Mouse (Mus musculus) heart, embryonic 11.5 days (tissue): ENCODE data around the gene Zc3hav1l. TPM values are rescaled to one million over a fixed set of nuclear protein-coding genes. Genes with fewer than 3 reads are reported as not detected.

ENCODE experiments used
- ATAC-seq: fragments of 200-750 bp; cut with Nextera tagmentation; replicated peaks from 2 replicates; pipeline ENCODE4 v1.8.0; 2017; ENCODE audit warnings: moderate library complexity; ENCODE audit not compliant: insufficient number of reproducible peaks, low FRiP score, low TSS enrichment
- H3K27ac ChIP-seq: fragments of 300-500 bp; sonication (generic); 2 replicates; pipeline ENCODE4 v1.5.1; 2014; ENCODE audit warnings: mild to moderate bottlenecking, low read depth, low read length
- H3K27me3 ChIP-seq: fragments of 300-500 bp; sonication (generic); 2 replicates; pipeline ENCODE4 v1.6.1; 2014; ENCODE audit warnings: mild to moderate bottlenecking, low read length, mixed read lengths; ENCODE audit not compliant: control insufficient read depth, insufficient read depth
- H3K36me3 ChIP-seq: fragments of 300-500 bp; sonication (generic); 2 replicates; pipeline ENCODE4 v1.6.1; 2014; ENCODE audit warnings: mild to moderate bottlenecking, low read length, moderate library complexity, mixed read lengths; ENCODE audit not compliant: control insufficient read depth, insufficient read depth
- H3K4me1 ChIP-seq: fragments of 300-500 bp; sonication (generic); 2 replicates; pipeline ENCODE4 v1.6.1; 2014; ENCODE audit warnings: low read length; ENCODE audit not compliant: control insufficient read depth, insufficient read depth
- H3K4me2 ChIP-seq: fragments of 300-500 bp; sonication (generic); 2 replicates; pipeline ENCODE4 v1.6.1; 2014; ENCODE audit warnings: mild to moderate bottlenecking, moderate library complexity
- H3K4me3 ChIP-seq: fragments of 300-500 bp; sonication (generic); 2 replicates; pipeline ENCODE4 v1.5.1; 2014; ENCODE audit warnings: low read depth, low read length
- H3K9ac ChIP-seq: fragments of 300-500 bp; sonication (generic); 2 replicates; pipeline ENCODE4 v1.6.1; 2014; ENCODE audit warnings: mild to moderate bottlenecking, low read depth, low read length, moderate library complexity
- H3K9me3 ChIP-seq: fragments of 300-500 bp; sonication (generic); replicated peaks from 2 replicates; pipeline ENCODE4 v1.6.1; 2016; ENCODE audit warnings: low read length; ENCODE audit not compliant: control insufficient read depth
- WGBS: fragments of 180-500 bp; shearing (Covaris S2); extraction: QIAGEN DNeasy Blood & Tissue Kit; methylation state at CpG from one replicate; pipeline ENCODE4 v1.1.7; 2014; ENCODE audit not compliant: insufficient replicate concordance; 5-methylcytosine and 5-hydroxymethylcytosine counted together
- polyA plus RNA-seq: library from polyadenylated mRNA; unstranded; fragments of >200 nt; fragmentation: Nextera tagmentation; extraction: Ambion mirVana; gene quantifications from 2 replicates; pipeline ENCODE4 v1.2.1, GENCODE M21; 2014

The Zc3hav1l gene
- polyA plus RNA-seq, 1 experiment from 2014 or later = 10.4 TPM

DNA sequence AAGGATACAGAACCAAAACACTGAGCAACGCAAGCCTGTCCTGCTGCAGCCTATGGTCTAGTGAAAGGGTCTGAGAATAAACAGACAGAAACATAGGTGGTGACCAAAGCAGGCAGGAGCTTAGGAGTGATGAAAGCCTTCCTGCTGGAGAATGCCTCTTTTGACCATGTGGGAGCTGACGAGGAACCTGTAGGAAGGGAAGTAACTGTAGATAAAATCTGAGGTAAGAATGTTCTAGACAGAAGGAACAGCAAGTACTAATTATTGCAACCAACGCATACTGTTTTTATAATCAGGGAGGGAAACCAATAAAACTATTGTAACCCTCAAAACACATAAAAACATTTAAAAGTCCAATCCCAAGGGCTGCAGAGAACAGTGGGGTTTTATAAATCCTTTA is 54.9 kb downstream of the Zc3hav1l start:
- no peaks in the 10 kb centered on the region for H3K9me3 ChIP-seq
- H3K36me3 ChIP-seq = no peaks in the 10 kb centered on the region
- H3K27me3 ChIP-seq = no peaks in the 10 kb centered on the region
- no peak overlapping the region for H3K4me2 ChIP-seq
- H3K27ac ChIP-seq = no peak overlapping the region
- no peaks in the 10 kb centered on the region for H3K4me1 ChIP-seq
- 45% methylated on average over 3 of the region's 3 CpGs for WGBS
- ATAC-seq = no peak
- no peak overlapping the region for H3K9ac ChIP-seq
- H3K4me3 ChIP-seq = no peak overlapping the region

DNA sequence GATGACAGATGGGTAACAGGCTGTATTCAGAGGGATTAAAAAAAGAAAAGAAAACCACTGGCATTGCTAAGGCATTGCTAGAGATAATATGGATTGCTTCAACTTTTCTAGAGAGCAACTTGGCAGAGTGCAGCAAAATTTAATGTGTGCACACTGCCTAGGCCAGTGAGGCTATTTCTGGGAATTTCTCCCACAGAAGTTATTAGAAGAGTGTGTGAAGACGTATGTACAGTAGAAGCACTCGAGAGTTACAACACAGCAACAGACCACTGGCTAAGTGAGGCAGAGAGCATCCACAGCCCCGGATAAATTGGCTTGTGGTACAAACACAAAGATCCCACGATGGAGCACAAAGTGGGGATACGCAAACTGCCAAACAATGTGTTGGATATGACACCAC is 56.2 kb downstream of the Zc3hav1l start:
- no peak for ATAC-seq
- Histone ChIP-seq H3K9ac (no peak overlapping the region), H3K27ac (no peak overlapping the region), H3K27me3 (no peaks in the 10 kb centered on the region), H3K4me2 (no peak overlapping the region), H3K9me3 (no peaks in the 10 kb centered on the region), H3K4me3 (no peak overlapping the region), H3K36me3 (no peaks in the 10 kb centered on the region), H3K4me1 (no peaks in the 10 kb centered on the region)
- 80% methylated on average over 5 of the region's 5 CpGs for WGBS

DNA sequence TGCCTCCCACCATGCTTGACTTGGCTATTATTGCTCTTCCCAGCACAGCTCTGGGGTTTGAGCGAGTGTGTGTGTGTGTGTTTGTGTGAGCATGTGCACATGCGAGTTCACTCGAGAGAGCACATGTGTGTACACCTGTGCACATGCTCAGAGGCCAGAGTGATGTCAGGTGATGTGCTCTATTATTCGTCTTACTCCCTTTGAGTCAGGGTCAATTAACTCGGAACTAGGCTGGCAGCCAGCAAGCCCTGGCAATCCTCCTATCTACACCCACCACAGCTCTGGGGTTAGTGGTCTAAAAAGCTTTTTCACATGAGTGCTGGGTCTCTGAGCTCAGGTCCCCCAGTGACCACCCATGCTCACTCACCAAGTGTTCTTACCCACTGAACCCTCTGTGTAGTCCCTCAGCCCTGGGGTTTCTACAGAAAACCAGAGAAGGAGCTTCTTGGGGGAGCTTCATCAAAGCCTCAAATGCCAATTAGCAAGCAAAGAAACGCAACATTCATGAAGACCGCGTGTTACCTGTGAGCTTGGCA is 56.7 kb downstream of the Zc3hav1l start:
- Histone ChIP-seq H3K9ac (no peak overlapping the region), H3K27me3 (no peaks in the 10 kb centered on the region), H3K4me2 (no peak overlapping the region), H3K9me3 (no peaks in the 10 kb centered on the region), H3K36me3 (no peaks in the 10 kb centered on the region), H3K27ac (no peak overlapping the region), H3K4me1 (no peaks in the 10 kb centered on the region), H3K4me3 (no peak overlapping the region)
- ATAC-seq = no peak
- WGBS = 88% methylated on average over 8 of the region's 8 CpGs

DNA sequence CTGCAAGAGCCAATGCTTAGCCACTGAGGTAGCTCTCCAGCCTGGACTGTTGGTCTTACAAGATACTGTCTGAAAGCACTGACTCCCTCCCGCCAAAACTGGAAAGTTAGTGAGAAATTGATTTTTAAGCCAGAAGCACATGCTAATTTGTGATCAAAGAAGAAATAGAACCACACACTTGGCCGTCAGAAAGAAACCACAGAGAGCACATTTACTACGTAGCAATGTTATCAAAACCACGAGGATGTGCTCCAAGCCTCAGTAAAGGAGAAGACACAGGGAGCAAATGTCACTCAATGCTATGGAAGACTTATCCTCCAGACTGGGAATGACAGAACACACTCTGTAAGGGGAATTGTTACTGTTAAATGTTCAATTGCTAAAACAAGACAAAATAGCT is 57.6 kb downstream of the Zc3hav1l start:
- Histone ChIP-seq H3K9me3 (no peaks in the 10 kb centered on the region), H3K27me3 (no peaks in the 10 kb centered on the region), H3K4me3 (no peak overlapping the region), H3K27ac (no peak overlapping the region), H3K36me3 (no peaks in the 10 kb centered on the region), H3K4me1 (no peaks in the 10 kb centered on the region), H3K9ac (no peak overlapping the region), H3K4me2 (no peak overlapping the region)
- 75% methylated on average over 4 of the region's 4 CpGs for WGBS
- no peak for ATAC-seq

DNA sequence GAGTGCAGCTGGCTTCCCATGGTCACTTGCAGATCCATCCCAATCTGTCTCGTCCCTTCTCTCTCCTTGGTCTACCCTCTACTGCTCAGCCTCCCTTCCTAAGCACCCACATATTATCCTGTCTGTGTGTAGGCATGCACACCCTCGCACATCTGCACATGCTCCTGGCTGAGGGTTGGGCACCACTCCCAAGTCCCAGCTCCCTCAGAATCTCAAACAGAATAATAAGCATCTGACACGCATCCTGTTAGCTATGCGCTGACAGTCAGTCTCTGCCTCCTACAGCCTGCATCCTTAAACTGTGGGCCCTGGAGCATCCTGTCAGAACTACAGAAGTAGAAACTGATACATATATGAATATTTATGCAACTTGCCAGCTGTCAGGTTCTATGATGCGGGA is 58.4 kb downstream of the Zc3hav1l start:
- Histone ChIP-seq H3K27me3 (no peaks in the 10 kb centered on the region), H3K27ac (no peak overlapping the region), H3K9ac (no peak overlapping the region), H3K4me3 (no peak overlapping the region), H3K9me3 (no peaks in the 10 kb centered on the region), H3K4me2 (no peak overlapping the region), H3K36me3 (no peaks in the 10 kb centered on the region), H3K4me1 (no peaks in the 10 kb centered on the region)
- WGBS = 77% methylated on average over 5 of the region's 5 CpGs
- ATAC-seq = no peak

DNA sequence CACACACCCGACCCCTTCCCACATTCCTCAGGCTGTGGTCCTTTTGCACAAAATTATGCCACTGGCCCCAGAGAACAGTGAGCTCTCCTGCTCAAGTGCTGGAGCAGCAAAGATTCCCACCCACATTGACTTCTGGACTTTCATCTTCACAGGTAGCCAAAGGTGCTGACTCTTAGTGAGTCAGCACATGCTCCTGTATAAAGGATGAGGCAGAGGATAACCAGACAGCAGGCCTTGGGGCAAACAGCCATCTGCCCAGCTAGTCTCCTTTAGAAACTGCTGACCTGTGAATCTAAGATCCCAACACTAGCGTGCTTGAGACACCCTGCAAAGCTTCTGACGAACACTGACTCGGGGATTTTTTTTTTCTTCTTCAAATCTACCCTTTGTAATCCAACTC is 60.7 kb downstream of the Zc3hav1l start:
- Histone ChIP-seq H3K4me1 (no peaks in the 10 kb centered on the region), H3K9ac (no peak overlapping the region), H3K27me3 (no peaks in the 10 kb centered on the region), H3K4me3 (no peak overlapping the region), H3K9me3 (no peaks in the 10 kb centered on the region), H3K4me2 (no peak overlapping the region), H3K36me3 (no peaks in the 10 kb centered on the region), H3K27ac (no peak overlapping the region)
- no peak for ATAC-seq
- 81% methylated on average over 4 of the region's 4 CpGs for WGBS

Other genes starting within 250 kb of the Zc3hav1l start
- not detected in 2 replicates for gene Tmem213, start 190.0 kb downstream of the Zc3hav1l start, polyA plus RNA-seq
- gene Atp6v0a4, start 174.7 kb downstream of the Zc3hav1l start, polyA plus RNA-seq = 0.34 TPM in 1 of 2 replicates, not detected in the other
- gene D630045J12Rik, start 45.2 kb downstream of the Zc3hav1l start, polyA plus RNA-seq = 3.3 and 3.7 TPM in 2 replicates
- 8.0 and 11.3 TPM in 2 replicates for gene Zc3hav1, start 55.3 kb upstream of the Zc3hav1l start, polyA plus RNA-seq
- 3.3 and 3.6 TPM in 2 replicates for gene Ttc26, start 82.2 kb upstream of the Zc3hav1l start, polyA plus RNA-seq
- gene Ubn2, start 134.7 kb upstream of the Zc3hav1l start, polyA plus RNA-seq = 10.1 and 15.1 TPM in 2 replicates
- 189 and 195 TPM in 2 replicates for gene Fmc1, start 234.2 kb upstream of the Zc3hav1l start, polyA plus RNA-seq